Mouse (Mus musculus): ENCODE results near the gene Lbx1. TPM values are rescaled to one million over a fixed set of nuclear protein-coding genes. Genes with fewer than 3 reads are reported as not detected.

The Lbx1 gene
- total RNA-seq (2021) (under 1 TPM in 1 of 2 experiments, not detected in 1; 0.17 TPM), polyA plus RNA-seq (2012; rRNA removed) (0.21 TPM in 1 of 2 replicates, not detected in the other)
- long read RNA-seq, partial matches to known transcripts: 0 of 1 reads
- long read RNA-seq, other reads (novel, unspliced or antisense): 1 of 1 reads

DNA sequence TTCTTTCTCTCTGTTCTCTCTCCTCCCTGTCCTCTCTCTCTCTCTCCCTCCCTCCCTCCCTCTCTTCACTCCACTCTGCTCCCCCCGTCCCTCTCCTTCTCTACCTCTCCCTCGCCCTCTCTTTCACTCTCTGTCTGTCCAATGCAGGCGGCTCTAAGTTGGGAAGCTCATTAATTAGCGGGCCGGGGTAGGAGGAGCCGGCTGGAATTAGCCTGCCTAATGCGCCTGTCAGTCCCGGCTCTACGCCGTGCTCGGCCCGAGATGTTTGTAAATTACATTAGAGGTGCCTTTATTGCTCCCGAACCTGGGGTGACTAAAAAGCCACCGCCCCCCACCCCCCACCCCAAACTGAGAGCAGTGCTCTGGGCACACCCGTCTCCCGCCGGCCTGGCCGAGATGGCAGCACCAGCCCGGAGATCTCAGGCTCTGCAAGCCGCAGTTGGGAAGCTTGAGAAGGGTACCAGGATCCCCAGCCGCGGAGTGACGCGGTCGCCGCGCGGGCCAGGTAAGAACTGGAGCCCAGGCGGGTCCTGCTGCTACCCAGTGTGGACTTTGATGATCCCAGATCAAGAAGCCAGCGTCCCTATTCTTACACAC is at the start of gene Lbx1:
Lbx1 (minus strand) TSS at position 47 of the 597 bp plus-strand sequence.
- peak; percentile 19 for DNase-seq

DNA sequence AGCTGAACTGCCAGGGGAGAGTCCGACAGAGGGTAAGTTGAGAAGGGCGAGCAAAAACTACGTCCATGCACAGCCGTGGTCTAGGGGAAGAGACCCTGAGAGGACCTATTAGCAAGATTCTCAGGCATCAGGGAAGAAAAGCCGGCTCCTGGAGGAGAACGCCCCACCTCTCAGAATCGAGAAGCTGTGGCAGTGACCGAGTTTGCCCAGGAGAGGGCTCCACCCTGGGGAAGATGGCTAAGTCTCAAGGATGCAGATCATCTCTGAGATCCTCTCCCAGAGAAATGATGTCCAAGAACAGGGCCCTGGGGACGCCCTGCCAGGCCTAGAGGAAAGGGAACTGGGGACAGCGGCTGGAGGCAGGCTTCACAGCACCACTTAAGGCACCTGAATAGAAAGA is 47.7 kb upstream of the Lbx1 start:
- peak; percentile 61 for DNase-seq

DNA sequence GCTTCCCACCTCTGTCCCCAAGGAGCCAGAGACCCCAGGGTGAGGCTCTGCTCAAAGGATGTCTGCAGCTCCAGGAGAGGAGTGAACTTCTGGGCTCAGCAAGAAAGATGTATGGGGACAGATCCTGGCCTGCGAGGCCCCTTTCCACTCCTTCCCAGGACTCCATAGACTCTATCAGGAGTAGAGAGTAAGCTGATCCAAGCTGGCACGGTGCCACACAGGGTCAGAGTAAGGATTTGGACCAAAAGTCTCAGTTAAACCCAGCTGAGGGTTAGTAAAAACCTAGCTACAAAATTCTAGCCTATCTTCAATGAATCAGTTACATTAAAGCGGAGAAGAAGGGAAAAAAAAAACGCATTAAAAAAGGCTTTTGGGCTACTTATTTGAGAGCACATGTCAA is 40.6 kb upstream of the Lbx1 start:
- DNase-seq: no peak

DNA sequence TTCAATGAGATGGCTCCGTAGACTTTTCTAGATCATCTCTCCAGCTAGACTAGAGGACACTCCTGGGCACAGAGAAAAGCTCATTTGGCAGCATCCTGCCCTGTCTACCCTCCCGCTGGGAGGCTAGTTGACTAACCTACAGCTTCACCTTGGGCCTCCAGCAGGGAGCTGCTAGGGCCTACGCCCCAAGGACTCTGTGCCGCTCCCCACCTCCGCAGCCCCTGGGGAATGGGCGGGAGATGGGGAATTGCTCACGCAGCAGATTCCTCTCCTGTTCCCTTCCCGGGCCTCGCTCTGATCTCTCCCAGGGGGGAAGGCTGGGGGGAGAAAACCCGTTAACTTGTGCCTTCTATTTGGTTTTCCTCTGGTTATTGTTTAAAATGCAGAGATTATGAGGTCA is 36.4 kb upstream of the Lbx1 start:
- DNase-seq: no peak

DNA sequence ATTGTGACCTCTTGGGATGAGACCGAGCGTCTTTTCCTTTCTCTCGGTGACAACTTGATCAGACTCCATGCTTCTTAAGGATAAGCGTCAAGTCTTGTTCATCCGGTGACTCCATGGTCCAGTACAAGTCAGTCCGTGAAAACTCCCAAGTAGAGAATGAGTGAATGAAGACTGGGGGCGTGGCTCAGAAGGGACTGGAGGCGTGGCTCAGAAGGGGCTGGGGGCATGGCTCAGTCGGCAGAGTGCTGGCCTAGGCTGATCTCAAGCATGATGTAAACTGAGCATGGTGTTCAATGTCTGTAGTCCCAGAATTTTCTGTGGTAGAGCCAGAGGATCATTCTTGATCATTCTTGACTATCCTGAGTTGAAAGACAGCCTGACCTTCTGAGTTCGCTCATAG is 27.4 kb upstream of the Lbx1 start:
- DNase-seq: no peak

DNA sequence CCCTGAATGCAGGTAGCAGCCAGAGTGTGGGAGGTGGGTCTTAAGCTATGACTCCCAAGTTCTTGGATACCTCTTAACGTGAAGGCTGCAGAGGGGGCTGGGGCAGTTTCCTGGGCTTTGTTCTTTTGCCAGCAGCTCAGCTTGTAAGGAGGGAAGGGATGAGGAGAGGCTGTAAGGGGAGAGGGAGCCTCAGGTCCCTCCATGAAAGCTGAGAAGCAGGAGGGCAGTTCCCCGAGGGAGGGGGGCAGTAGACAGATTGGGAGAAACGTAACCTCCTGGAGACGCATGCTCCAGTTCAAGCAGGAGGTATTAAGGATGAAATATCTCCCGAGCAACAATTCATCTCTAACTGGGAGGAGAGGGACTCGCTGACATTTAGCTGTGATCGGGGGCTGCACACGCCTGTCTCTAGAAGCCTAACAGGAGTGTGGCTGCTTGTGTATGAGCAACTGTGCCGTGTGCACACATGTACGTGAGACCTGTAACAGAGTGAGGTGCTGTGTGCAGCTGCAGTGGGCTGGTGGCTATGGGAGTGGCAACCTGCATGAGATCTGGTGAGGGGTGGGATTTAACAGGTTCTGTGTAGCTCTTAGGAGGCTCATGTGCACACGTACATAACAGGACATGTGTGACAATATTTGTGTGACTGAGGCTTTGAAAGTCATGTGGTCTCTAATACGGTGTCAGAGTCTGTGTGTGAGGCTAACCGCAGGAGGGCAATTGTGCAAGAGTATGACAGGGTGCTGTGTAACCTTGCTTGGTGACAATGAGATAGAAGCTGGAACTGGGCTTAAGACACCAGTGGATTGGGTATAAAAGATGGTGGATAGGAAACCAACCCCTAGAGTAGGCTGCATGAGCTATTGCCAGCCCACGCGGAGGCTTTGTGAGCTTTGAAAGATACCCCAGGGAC is 22.1 kb upstream of the Lbx1 start:
- no peak for DNase-seq

DNA sequence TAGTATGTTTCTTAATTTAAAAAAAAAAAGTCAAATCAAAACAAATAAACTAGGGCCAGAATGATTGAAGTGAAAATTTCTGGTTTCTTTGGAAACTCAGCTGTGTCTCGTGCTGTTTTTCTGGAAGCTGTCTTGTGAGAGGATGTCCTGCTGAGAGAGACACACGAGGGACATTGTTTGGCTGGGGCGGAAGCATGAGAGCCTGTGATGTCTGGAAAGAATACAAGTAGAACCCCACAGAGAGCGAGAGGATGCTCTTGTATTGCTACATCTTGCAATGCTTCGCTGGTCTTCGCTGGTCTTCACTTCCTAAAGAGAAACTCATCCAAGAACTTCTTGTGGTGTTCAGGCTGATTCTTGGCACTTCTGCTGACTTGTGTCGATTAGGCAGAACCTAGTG is 19.2 kb upstream of the Lbx1 start:
- DNase-seq: no peak

DNA sequence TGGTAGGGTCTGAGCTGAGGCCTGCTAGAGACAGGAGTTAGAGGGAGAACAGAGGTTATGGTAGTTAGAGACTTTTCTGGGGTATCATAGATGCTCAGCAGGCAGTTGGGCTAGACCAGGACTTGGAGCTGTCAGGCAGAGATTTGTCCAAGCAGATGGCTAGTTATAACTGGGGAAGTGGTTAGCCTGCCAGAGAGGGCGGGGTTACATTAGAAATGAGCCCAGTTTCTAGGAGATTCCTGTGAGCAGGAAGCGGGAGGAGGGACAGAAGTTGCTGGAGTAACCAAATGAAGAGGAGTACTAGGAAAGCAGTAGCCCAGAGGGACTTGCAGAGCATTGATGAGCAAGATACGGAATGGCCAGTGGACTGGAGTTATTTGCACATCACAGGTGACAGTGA is 16.8 kb upstream of the Lbx1 start:
- DNase-seq: no peak

DNA sequence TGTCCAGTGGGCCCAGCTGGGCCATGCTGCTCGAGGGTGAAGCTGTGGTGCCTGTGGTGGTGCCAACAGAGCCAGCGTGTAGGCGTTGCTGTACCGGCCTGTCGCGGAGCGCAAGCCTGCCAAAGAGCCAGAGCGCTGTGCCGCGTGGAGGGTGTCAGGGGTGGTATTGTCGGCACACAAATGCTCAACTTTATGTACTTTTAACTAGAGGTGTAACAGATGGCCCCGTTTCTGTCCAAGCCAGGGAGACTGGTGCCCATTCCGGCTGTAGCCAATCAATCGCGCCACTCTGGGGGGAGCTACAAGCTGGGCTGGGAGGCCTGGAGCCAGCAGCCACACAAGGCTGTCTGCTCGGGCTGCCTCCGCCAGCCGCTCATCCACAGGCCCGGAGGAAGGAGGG is 13.1 kb upstream of the Lbx1 start:
- no peak for DNase-seq

DNA sequence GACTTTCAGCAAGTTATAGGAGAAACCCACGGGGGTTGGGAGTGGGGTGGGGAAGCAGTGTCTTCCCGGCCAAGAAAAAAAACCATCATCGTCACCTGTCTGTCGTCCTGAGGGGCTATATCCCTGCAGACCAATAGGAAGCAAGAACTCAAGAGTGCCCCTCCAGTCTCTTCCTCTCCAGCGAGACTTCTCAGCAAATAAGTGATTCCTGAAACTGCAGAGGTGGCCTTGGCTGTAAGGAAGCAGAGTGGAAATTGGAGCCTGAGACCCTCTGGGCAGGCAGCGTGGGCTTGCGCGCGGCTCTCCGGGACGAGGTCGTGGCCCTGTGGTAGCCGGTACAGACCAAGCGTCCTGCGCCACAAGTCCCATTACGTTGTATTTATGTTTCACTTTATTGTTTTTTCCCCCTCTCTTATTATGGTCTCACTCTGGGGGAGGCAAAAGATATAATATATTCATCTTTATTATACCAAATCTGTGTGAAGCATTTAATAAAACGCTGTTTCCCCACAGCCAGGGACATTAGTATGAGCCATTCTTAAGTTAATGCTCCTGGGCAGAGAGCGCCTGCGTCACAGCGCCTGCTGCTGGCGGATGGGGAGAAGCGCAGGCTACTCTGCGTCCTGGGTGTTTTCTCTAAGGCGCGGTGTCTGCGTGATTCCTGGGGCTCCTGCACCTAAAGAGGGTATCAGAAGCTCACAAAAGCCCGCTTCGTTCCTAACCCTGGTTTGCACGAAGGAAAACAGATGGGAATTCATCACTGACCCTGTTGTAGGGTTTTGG is 8.5 kb upstream of the Lbx1 start:
- peak; percentile 23 for DNase-seq

DNA sequence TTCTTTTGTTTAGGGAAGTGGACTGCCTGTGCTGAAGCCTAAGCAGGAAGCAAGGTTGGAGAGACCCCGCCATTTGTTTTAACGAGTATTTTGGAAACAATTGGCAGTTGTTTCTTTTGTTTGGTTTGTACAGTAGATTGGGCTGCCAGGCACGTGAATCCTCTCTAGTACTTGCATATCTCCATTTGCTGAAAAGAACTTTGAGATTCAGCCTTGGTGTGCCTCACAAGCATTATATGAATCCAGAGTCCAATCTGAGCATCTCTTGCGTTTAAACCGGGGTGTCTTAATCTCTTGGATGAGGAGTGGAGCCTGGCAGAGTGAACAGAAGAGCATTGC is 7.6 kb upstream of the Lbx1 start:
- DNase-seq: no peak

DNA sequence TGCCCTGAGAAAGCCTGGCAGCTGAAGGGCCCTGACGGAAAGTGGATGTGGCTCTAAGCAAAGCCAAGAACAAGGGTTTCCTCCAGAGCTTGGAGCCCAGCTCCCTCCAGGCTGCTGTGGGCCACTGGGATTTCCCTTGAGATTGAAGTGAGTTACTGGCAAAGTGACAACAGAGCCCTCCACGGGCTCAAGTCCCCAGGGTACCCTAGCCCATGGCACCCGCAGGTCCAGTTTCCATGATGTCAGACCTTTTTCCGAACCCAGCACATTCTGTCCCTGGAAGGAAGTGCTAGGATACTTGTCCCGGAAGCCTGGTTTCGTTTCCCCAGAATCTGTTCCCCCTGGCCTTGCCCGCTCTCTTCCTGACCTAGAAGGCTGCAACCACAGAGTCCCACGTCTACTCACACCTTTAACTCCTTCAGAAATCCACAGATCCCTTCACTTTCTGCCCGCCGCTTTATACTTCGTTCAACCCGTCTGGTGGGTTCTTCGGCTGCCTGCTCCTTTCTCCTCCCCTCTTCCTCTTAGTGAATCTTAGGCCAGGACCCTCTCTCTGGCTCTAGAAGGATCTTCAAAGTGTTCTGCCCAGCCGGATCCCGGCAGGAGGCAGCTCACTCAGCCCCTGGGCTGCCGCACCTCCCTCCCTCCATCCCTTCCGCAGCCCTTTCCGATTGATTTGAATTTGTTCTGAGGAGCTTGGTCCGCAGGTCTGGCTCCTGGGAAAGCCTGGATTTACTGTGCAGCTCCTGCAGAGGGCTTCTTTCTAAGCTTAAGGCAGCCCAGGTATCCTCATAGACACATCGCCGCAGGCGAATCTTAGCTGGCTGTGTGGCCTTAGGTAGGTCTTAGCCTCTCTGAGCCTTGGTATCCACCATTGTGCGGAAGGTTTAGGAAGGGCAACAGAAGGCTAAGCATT is 7.0 kb upstream of the Lbx1 start:
- no peak for DNase-seq

DNA sequence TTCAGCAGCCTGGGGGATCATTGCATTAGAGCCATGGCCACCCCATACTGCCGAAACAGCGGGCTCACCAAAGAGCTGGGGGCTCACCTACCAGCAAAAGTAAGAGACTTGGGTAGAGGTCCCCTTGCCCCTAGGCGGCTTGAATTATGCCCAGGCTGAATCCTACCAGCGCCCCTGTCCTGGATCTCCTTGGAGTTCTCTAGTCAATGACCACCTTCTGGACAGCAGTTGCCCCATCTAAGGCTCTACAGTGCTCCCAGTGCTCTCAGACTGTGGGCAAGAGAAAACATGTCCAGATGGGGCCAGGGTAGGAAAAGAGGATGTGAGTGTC is 6.4 kb upstream of the Lbx1 start:
- no peak for DNase-seq

DNA sequence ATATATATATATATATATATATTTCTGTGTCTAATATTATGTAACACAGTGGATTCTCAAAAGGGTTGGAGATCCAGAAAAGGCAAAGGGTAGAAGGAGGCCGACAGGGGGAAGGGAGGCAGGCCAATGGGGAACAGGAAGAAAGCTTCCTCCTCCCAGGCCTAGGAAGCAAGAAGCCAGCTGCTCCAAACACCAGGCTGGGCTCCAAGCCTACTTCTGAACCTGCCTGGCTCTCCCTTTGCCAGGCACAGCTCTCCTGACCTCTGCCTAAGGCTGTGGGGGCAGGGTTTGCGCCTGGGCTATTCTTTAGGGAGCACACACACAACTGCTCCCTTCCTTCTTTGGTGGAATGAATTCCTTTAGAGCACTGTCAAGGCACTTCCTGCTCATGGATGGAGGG is 4.4 kb upstream of the Lbx1 start:
- no peak for DNase-seq

DNA sequence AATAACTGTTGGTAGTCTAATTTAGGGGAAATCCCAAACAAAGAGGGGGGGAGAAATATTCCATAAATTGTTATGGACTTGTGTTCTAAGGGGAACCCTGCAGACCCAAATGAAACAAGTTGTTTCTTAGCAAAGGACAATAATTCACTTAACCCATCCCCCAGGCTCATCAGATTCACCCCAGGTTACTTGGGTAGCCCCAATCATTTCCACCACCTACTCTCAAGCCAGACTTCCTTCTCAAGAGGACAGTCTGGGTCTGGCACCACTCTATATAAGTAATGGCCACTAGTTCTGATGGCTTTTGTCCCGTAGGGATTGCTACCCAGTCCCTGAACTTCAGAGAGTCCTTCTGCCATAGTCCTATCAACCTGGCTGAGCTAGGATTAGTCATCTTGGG is 3.6 kb upstream of the Lbx1 start:
- DNase-seq: no peak

DNA sequence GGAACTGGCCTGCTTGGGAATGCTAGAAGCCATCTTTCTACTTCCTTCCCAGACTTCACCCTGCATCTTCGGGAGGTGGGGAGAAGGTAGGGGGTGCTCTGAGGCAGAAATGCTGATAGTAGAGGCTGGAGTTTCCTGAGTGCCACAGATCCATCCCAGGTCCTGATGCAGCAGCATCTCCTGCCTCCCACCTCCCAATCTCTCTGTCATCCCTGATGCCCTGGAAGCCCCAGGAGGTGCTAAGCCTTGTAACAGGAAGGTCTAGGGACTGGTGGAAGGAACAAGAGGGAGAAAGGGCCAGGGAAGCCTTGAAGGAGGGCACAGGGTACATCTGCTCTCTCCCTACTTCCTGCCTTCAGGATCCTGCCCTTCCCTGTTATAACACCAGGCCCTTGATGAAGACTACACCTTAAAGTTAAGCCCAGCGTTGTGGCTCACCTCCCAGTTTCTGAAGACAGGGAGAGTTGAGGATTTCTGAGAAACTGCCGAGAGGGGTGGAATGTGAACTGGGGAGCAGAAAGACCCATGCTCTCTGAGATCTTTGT is 2.1 kb upstream of the Lbx1 start:
- DNase-seq: no peak

DNA sequence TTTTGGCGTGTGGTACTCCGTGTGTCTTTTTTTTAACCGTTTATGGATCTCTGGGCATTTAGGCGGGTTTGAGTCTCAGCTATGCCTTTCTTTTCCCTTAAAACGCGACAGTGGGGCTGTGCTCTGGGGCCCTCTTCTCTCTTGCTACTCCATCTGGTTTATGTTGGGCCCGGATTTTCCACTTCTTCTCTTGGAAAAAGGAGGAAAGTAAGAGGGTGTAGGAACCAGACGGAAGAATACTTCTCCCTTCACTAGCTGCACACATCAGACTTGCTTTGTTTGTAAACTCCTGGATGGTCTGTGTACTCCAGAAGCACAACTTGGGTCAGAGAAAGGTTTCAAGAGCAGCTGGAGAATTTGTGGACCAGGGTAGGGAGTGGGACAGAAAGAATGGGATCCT is 1.5 kb upstream of the Lbx1 start:
- no peak for DNase-seq

DNA sequence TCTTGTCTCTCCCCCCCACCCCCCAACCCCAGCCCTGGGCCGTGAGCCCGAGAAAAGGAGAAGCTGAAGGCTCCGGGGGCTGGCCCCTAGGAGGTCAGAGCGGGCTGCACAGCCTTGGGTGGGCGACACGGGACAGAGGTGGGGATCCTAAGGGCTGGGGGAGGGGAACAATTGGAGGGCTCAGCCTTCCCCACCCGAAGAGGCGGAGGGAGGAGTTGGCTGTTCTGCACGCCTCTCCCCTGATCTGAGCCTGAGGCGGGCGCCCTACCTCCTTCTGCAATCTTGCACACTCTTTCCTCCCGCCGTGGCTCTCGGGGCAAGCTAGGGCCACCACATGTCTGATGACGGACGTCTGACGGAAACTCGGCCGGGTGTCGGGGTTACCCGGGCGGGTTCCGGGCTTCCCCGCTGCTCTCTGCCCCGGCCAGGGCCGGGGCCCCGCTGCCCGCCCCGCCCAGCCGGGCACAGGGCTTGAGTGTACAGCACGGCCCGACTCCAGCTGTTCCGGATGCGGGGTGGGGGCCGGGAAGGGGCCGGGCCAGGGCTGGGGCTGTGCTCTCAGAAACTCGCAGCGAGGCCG is 841 bp upstream of the Lbx1 start:
- peak; percentile 41 for DNase-seq

DNA sequence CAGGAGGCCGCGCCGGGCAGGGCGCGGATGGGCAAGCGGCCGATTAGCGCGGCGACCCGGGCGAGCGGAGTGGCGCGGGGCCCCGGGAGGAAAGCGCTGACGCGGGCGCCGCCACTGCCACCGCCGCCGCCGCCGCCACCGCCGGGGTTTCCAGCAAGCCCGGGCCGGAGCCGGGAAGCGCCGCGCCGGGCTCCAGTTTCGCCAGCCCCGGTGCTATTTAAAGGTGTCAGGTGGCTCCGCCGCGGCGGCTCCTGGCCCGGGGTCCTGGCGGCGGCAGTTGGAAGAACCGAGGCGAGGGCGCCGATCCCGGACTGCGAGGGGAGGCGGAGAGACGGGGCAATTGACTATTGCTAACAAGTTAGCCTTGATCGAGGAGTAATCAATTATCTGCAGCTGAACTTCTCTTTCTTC is 276 bp downstream of the Lbx1 start:
- peak; percentile 24 for DNase-seq

DNA sequence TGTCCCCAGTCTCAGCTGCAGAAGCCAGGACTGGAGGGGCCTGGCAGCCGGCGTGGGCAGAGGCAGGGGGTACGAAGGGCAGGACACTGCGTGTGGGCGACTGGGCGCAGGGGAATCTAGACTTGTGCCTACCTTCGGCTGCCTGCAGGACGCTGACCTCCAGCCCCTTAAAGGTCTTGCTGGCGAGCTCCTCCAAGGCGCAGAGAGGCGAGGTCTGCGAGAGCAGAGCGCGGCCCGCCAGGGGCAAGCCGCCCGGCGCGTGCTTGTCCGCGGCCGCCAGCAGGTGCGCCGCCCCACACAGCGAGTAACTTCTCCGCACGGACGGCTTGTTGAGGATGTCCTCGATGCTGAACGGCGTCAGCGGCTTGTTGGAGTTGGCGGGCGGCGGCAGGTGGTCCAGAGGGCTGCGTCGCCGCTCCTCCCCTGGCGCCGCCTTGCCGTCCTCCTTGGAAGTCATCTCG is 811 bp downstream of the Lbx1 start:
- no peak for DNase-seq

DNA sequence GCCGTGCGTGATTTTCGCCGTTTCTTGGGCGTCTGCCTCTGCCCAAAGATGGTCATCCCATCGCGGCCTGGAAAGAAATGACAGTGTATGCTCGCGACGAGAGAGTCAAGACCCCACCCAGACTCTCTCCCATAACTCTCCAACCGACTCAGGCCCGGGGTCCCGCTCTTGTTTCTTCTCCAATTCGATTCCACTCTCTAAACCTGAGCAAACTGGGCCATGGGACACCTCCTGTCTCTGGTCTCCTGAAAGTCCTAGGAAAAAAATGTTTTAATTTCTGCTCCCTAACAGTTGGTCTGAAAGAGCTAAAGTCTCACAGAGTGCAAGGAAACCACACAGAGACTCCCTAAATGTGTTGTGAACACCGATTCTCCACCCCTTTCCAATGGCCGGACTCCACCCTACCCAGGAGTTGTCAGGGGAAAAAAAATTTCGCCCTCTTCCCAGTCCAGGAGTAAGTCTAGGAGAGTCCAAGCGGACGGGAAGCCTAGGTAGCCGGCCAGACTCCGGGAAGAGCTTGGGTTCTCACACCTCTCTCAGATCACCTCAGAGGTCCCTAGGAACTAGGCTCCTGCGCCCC is 1.3 kb downstream of the Lbx1 start:
- no peak for DNase-seq

Data from adrenal gland, adult 2 months (tissue).